Mouse (Mus musculus) MEL (cell line): ENCODE data around the gene Arhgap33. TPM values are rescaled to one million over a fixed set of nuclear protein-coding genes. Genes with fewer than 3 reads are reported as not detected.

Source experiments
- DNase-seq: peaks from one replicate; pipeline ENCODE4 v3.0.0; 2011; ENCODE audit warnings: low read depth, low spot score
- H3K27ac ChIP-seq: 2 replicates; pipeline ENCODE4 v1.5.1; 2012; ENCODE audit warnings: low read depth, mild to moderate bottlenecking, control low read depth, low read length, moderate library complexity; ENCODE audit not compliant: control insufficient read depth
- H3K27me3 ChIP-seq, 2 experiments: fragments of 150-350 bp in 1 of 2; sonication (generic) in 1 of 2; 2 replicates each; pipeline ENCODE4 v1.6.1; 2012; ENCODE audit warnings: low read length in 2 of 2, mild to moderate bottlenecking in 2 of 2, improper control_type of control experiment in 1 of 2, moderate library complexity in 1 of 2; ENCODE audit not compliant: insufficient read depth in 2 of 2, control insufficient read depth in 1 of 2
- H3K36me3 ChIP-seq, 2 experiments: 2 replicates each; pipeline ENCODE4 v1.6.1; 2012 to 2014; ENCODE audit warnings: low read length in 2 of 2, improper control_type of control experiment in 1 of 2, inconsistent platforms in 1 of 2, mild to moderate bottlenecking in 1 of 2; ENCODE audit not compliant: insufficient read depth in 2 of 2, control insufficient read depth in 1 of 2
- H3K4me1 ChIP-seq, 2 experiments: fragments of 150-350 bp in 1 of 2; sonication (generic) in 1 of 2; 2 replicates each; pipeline ENCODE4 v1.6.1; 2012; ENCODE audit warnings: low read length in 2 of 2, improper control_type of control experiment in 1 of 2, mild to moderate bottlenecking in 1 of 2; ENCODE audit not compliant: insufficient read depth in 2 of 2, control insufficient read depth in 1 of 2
- H3K4me3 ChIP-seq, 2 experiments: fragments of 150-350 bp in 1 of 2; sonication (generic) in 1 of 2; 2 replicates each; pipeline ENCODE4 v1.5.1; 2012; ENCODE audit warnings: low read depth in 2 of 2, low read length in 2 of 2, mild to moderate bottlenecking in 2 of 2, moderate library complexity in 2 of 2, control low read depth in 1 of 2, improper control_type of control experiment in 1 of 2; ENCODE audit not compliant: control insufficient read depth in 1 of 2, insufficient read depth in 1 of 2
- H3K79me2 ChIP-seq: 2 replicates; pipeline ENCODE4 v1.6.1; 2012; ENCODE audit warnings: mild to moderate bottlenecking, low read length, moderate library complexity; ENCODE audit not compliant: control insufficient read depth, poor library complexity, insufficient read depth
- H3K9ac ChIP-seq: 2 replicates; pipeline ENCODE4 v1.6.1; 2012; ENCODE audit warnings: low read depth, mild to moderate bottlenecking, control low read depth, low read length, moderate library complexity; ENCODE audit not compliant: control insufficient read depth, poor library complexity, severe bottlenecking
- H3K9me3 ChIP-seq: fragments of 150-350 bp; sonication (generic); replicated peaks from 2 replicates; pipeline ENCODE4 v1.6.1; 2012; ENCODE audit warnings: mild to moderate bottlenecking, low read length, improper control_type of control experiment, moderate library complexity; ENCODE audit not compliant: insufficient read depth
- BHLHE40 ChIP-seq: IDR thresholded peaks from 2 replicates; pipeline ENCODE4 v1.6.1; 2012; ENCODE audit warnings: low read depth, mild to moderate bottlenecking, inconsistent platforms, low read length, improper control_type of control experiment, borderline replicate concordance
- CHD1 ChIP-seq: IDR thresholded peaks from 2 replicates; pipeline ENCODE4 v1.6.1; 2012; ENCODE audit warnings: low read depth, mild to moderate bottlenecking, inconsistent platforms, low read length, improper control_type of control experiment
- EP300 ChIP-seq, 2 experiments: IDR thresholded peaks; 2 replicates each; pipeline ENCODE4 v1.6.1; 2011; ENCODE audit warnings: improper control_type of control experiment in 2 of 2, low read length in 2 of 2, low read depth in 1 of 2, mild to moderate bottlenecking in 1 of 2
- ETS1 ChIP-seq: IDR thresholded peaks from 2 replicates; pipeline ENCODE4 v1.6.1; 2012; ENCODE audit warnings: low read depth, mild to moderate bottlenecking, inconsistent platforms, low read length, improper control_type of control experiment, moderate library complexity
- JUND ChIP-seq: IDR thresholded peaks from 2 replicates; pipeline ENCODE4 v1.6.1; 2011; ENCODE audit warnings: low read depth, mild to moderate bottlenecking, improper control_type of control experiment, low read length
- MAFK ChIP-seq: IDR thresholded peaks from 2 replicates; pipeline ENCODE4 v1.6.1; 2011; ENCODE audit warnings: low read depth, mild to moderate bottlenecking, low read length, improper control_type of control experiment, borderline replicate concordance
- MAX ChIP-seq: IDR thresholded peaks from 2 replicates; pipeline ENCODE4 v1.6.1; 2011; ENCODE audit warnings: low read length, improper control_type of control experiment
- MAZ ChIP-seq: IDR thresholded peaks from 2 replicates; pipeline ENCODE4 v1.6.1; 2012; ENCODE audit warnings: low read depth, mild to moderate bottlenecking, inconsistent platforms, low read length, improper control_type of control experiment
- MEF2A ChIP-seq: IDR thresholded peaks from 2 replicates; pipeline ENCODE4 v1.6.1; 2014; ENCODE audit warnings: low read depth, mild to moderate bottlenecking, inconsistent platforms, low read length, improper control_type of control experiment; ENCODE audit not compliant: poor library complexity, insufficient replicate concordance, severe bottlenecking; ENCODE audit errors: extremely low read depth
- MXI1 ChIP-seq: IDR thresholded peaks from 2 replicates; pipeline ENCODE4 v1.6.1; 2011; ENCODE audit warnings: mild to moderate bottlenecking, low read depth, low read length, improper control_type of control experiment
- MYC ChIP-seq: IDR thresholded peaks from 2 replicates; pipeline ENCODE4 v1.6.1; 2011; ENCODE audit warnings: low read depth, mild to moderate bottlenecking, low read length, improper control_type of control experiment, moderate library complexity
- NELFE ChIP-seq: IDR thresholded peaks from 2 replicates; pipeline ENCODE4 v1.6.1; 2011; ENCODE audit warnings: low read depth, low read length, improper control_type of control experiment
- POLR2AphosphoS2 ChIP-seq: IDR thresholded peaks from 2 replicates; pipeline ENCODE4 v1.6.1; 2011; ENCODE audit warnings: low read length, improper control_type of control experiment
- RAD21 ChIP-seq: IDR thresholded peaks from 2 replicates; pipeline ENCODE4 v1.6.1; 2011; ENCODE audit warnings: mild to moderate bottlenecking, low read depth, low read length, improper control_type of control experiment
- RCOR1 ChIP-seq: IDR thresholded peaks from 2 replicates; pipeline ENCODE4 v1.6.1; 2012; ENCODE audit warnings: low read depth, mild to moderate bottlenecking, inconsistent platforms, low read length, improper control_type of control experiment
- SIN3A ChIP-seq: IDR thresholded peaks from 2 replicates; pipeline ENCODE4 v1.6.1; 2012; ENCODE audit warnings: low read length, improper control_type of control experiment, inconsistent platforms
- TAL1 ChIP-seq: IDR thresholded peaks from 2 replicates; pipeline ENCODE4 v1.6.1; 2012; ENCODE audit warnings: mild to moderate bottlenecking, inconsistent platforms, low read length, moderate library complexity, mixed read lengths
- TCF12 ChIP-seq: IDR thresholded peaks from 2 replicates; pipeline ENCODE4 v1.6.1; 2014; ENCODE audit warnings: low read depth, mild to moderate bottlenecking, inconsistent platforms, low read length, improper control_type of control experiment, moderate library complexity
- USF1 ChIP-seq: IDR thresholded peaks from 2 replicates; pipeline ENCODE4 v1.6.1; 2014; ENCODE audit warnings: low read depth, mild to moderate bottlenecking, inconsistent platforms, low read length, improper control_type of control experiment, moderate library complexity
- ZC3H11A ChIP-seq: IDR thresholded peaks from 2 replicates; pipeline ENCODE4 v1.6.1; 2012; ENCODE audit warnings: low read depth, mild to moderate bottlenecking, inconsistent platforms, low read length, improper control_type of control experiment
- ZNF384 ChIP-seq: IDR thresholded peaks from 2 replicates; pipeline ENCODE4 v1.6.1; 2012; ENCODE audit warnings: low read depth, mild to moderate bottlenecking, inconsistent platforms, low read length, improper control_type of control experiment
- polyA plus RNA-seq, 2 experiments: library from polyadenylated mRNA; stranded (reverse) in 1 of 2; unstranded in 1 of 2; fragments of >175 nt in 1 of 2; fragments of >200 nt in 1 of 2; gene quantifications; 2 replicates each; pipeline versions ENCODE4 v1.2.1 to v1.2.4; 2012; ENCODE audit warnings: low replicate concordance in 2 of 2, low read depth in 1 of 2; ENCODE audit not compliant: insufficient read length in 2 of 2, insufficient read depth in 1 of 2, missing spikeins in 1 of 2
- total RNA-seq: library from RNA; depleted of rRNA; stranded (reverse); fragments of 300-350 nt; gene quantifications from 2 replicates; pipeline ENCODE4 v1.2.3, GENCODE M21; 2012

Arhgap33 gene
- total and polyA plus RNA-seq, 3 experiments = 1.8 to 22.3 TPM; not detected in 1

DNA sequence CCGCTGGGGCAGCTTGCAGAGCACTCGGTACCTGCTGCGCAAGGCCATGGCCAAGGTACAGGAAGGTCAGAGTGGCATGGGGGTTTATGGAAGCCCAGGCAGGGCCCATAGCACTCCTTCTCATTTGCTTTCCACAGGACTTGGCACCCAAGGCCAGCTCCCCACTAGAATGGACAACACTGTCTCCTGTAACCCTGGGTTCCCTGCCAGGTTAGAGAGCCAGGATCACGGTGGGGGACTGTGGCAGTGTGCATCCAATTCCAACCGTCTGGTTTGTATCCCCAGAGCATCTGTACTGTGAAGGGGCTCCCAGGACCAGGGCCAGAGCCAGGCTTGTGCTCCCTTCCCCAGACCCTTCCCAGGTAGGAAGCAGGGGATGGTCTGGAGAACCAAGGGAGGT is 14.0 kb downstream of the Arhgap33 start:
- Histone ChIP-seq H3K27ac (no peak overlapping the region), H3K79me2 (no peaks in the 10 kb centered on the region)
- TF ChIP-seq BHLHE40 (no peak), MEF2A (no peak), POLR2AphosphoS2 (no peak), MXI1 (no peak), SIN3A (no peak), MAFK (no peak), MAX (no peak), RCOR1 (no peak), TAL1 (no peak), RAD21 (no peak), TCF12 (no peak), USF1 (no peak)

DNA sequence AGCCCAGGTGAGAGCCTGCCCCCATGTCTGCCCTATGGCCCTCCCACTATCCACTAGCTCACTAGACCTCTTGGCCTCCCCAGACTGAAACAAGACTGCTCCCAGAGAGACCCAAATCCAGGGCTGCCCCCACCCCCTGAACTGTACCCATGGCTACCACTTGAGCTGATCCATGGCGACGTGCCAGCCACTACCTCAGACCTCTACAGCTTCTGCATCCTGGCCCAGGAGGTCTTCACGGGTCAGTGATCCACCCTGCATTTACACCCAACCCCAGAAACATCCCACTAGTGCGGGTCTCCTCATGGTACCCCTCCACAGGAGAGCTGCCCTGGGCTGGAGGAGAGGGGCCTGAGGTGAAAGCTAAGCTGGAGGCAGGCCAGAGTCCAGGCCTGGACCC is 14.5 kb downstream of the Arhgap33 start:
- no peak for TF ChIP-seq MAX
- TF ChIP-seq TAL1 = no peak
- no peak for TF ChIP-seq EP300 (IDR thresholded peaks at IDR 0.05; ENCODE audit: low read depth in 1 of 2, low read length in 2 of 2)
- TF ChIP-seq MYC = no peak
- no peak for TF ChIP-seq MAZ
- no peak for TF ChIP-seq RCOR1
- no peak for TF ChIP-seq TCF12
- no peak for TF ChIP-seq USF1
- TF ChIP-seq JUND = no peak
- no peak for TF ChIP-seq MAFK
- no peak for TF ChIP-seq ETS1
- TF ChIP-seq ZC3H11A = no peak
- no peak for TF ChIP-seq NELFE
- no peak for TF ChIP-seq CHD1
- no peak for TF ChIP-seq ZNF384
- TF ChIP-seq POLR2AphosphoS2 = no peak
- TF ChIP-seq SIN3A = no peak
- TF ChIP-seq MEF2A = no peak
- TF ChIP-seq, all 39 proteins: peak for 0

More for the DNA sequence above, 14.0 kb downstream of the Arhgap33 start:
- no peak overlapping the region for H3K4me3 ChIP-seq
- H3K4me1 ChIP-seq = no peaks in the 10 kb centered on the region
- no peaks in the 10 kb centered on the region for H3K36me3 ChIP-seq
- no peaks in the 10 kb centered on the region for H3K9me3 ChIP-seq
- no peak overlapping the region for H3K9ac ChIP-seq
- H3K27me3 ChIP-seq = no peaks in the 10 kb centered on the region
- no peak for DNase-seq

More for the DNA sequence above, 14.5 kb downstream of the Arhgap33 start:
- Histone ChIP-seq H3K27me3 (no peaks in the 10 kb centered on the region), H3K36me3 (no peaks in the 10 kb centered on the region), H3K9ac (no peak overlapping the region), H3K9me3 (no peaks in the 10 kb centered on the region), H3K27ac (no peak overlapping the region), H3K4me3 (no peak overlapping the region), H3K79me2 (no peaks in the 10 kb centered on the region), H3K4me1 (no peaks in the 10 kb centered on the region)
- DNase-seq = no peak
